Mouse (Mus musculus) megakaryocyte, embryonic 14.5 days (primary cell): ENCODE results near the gene Rnls. TPM values are rescaled to one million over a fixed set of nuclear protein-coding genes. Genes with fewer than 3 reads are reported as not detected.
"Not testable (repeated sequence)": the region's sequence is repeated elsewhere in the genome, so short reads cannot be mapped to it uniquely, and the experiment has no call there.

Source experiments
- H3K27me3 ChIP-seq: replicated peaks from 2 replicates; pipeline ENCODE3; 2012; ENCODE audit warnings: inconsistent platforms
- H3K36me3 ChIP-seq: replicated peaks from 2 replicates; pipeline ENCODE3; 2012; ENCODE audit warnings: low read length, inconsistent platforms, mixed read lengths
- H3K4me1 ChIP-seq: 2 replicates; pipeline ENCODE4 v1.6.1; 2012; ENCODE audit warnings: inconsistent platforms
- H3K4me3 ChIP-seq: replicated peaks from 2 replicates; pipeline ENCODE3; 2012; ENCODE audit warnings: moderate library complexity, mild to moderate bottlenecking, inconsistent platforms
- H3K9me3 ChIP-seq: 2 replicates; pipeline ENCODE4 v1.6.1; 2012; ENCODE audit warnings: inconsistent platforms
- FLI1 ChIP-seq: IDR thresholded peaks from 2 replicates; pipeline ENCODE4 v1.6.1; 2012; ENCODE audit warnings: low read length, inconsistent platforms, mixed read lengths
- GATA1 ChIP-seq: IDR thresholded peaks from 3 replicates; pipeline ENCODE4 v1.6.1; 2012; ENCODE audit warnings: mixed read lengths, low read length, inconsistent platforms, borderline replicate concordance
- polyA plus RNA-seq: library from polyadenylated mRNA; stranded (reverse); fragments of >175 nt; gene quantifications from 2 replicates; pipeline ENCODE4 v1.2.3, GENCODE M21; 2012; ENCODE audit warnings: low replicate concordance; ENCODE audit not compliant: insufficient read depth

The Rnls gene
- 0.29 TPM in 1 of 2 replicates, not detected in the other for polyA plus RNA-seq

DNA sequence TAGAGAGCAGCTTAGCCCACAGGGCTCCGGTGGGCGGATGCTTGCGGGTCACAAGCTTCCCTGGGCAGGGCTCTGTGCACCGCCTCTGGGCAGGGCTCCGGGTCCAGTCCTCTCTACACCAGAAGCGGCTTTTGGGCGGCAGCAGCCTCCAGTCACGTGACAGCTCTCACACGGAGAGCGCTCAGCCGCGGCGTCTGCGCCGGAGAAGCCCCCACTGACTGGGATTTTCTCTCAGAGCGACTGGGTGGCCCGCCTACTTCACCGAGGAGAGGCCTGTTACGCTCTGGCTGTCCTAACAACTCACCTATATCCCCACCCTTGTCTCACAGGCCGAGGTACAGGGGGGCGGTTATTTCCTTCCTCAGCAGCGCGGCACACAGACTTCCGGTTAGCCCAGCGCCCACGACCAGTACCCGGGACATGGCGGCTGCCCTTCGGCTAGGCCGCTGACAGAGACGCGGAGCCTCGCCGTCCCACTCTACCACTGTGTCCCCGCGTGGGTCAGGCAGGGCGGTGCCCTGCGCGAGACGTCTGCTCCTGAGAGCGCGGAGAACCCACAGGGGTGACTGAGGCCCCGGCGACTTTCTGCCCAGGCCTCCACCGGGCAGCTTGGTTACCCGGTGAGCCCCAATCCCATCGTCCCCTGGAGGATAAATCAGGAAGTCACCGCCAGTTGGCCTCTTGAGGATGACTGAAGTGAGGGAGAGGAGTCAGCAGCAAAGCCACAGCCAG, at the start of gene Rnls:
Gene Rnls, minus strand, starts transcription at position 645 of the 732 bp plus-strand sequence.
- H3K36me3 ChIP-seq, result no peaks in the 10 kb centered on the region
- peaks cover 7% of the 10 kb centered on the region for H3K4me1 ChIP-seq
- TF ChIP-seq GATA1, result no peak
- no peak for TF ChIP-seq FLI1
- no peaks in the 10 kb centered on the region for H3K27me3 ChIP-seq
- peak within 1 kb of the TSS; percentile 89 for H3K4me3 ChIP-seq
- H3K9me3 ChIP-seq, result no peaks in the 10 kb centered on the region

- no peaks in the 10 kb centered on the region for H3K36me3 ChIP-seq
- H3K4me3 ChIP-seq, result no peak overlapping the region
- no peaks in the 10 kb centered on the region for H3K27me3 ChIP-seq
- H3K4me1 ChIP-seq, result no peaks in the 10 kb centered on the region
- no peak for TF ChIP-seq FLI1
- no peak for TF ChIP-seq GATA1
- no peaks in the 10 kb centered on the region for H3K9me3 ChIP-seq
Observed at GRCm38 (mm10) chr19:33429457-33429856, 37.4 kb upstream of the Rnls start.

- not testable (repeated sequence) for H3K4me3 ChIP-seq, H3K4me1 ChIP-seq, H3K9me3 ChIP-seq, H3K27me3 ChIP-seq, H3K36me3 ChIP-seq
Observed at GRCm38 (mm10) chr19:33419368-33419767, 27.3 kb upstream of the Rnls start.

- Histone ChIP-seq H3K4me3 (no peak overlapping the region), H3K36me3 (no peaks in the 10 kb centered on the region), H3K27me3 (peaks cover 1% of the 10 kb centered on the region), H3K9me3 (no peaks in the 10 kb centered on the region), H3K4me1 (no peaks in the 10 kb centered on the region)
- TF ChIP-seq GATA1, result no peak
- TF ChIP-seq FLI1, result no peak
Observed at GRCm38 (mm10) chr19:33380825-33381224, 11.3 kb downstream of the Rnls start.

- TF ChIP-seq FLI1 (no peak), GATA1 (no peak)
- Histone ChIP-seq H3K4me1 (no peaks in the 10 kb centered on the region), H3K27me3 (peaks cover 2% of the 10 kb centered on the region), H3K9me3 (no peaks in the 10 kb centered on the region), H3K4me3 (no peak overlapping the region), H3K36me3 (no peaks in the 10 kb centered on the region)
Observed at GRCm38 (mm10) chr19:33380386-33380785, 11.7 kb downstream of the Rnls start.

GRCm38 (mm10) chr19:33368808-33369207, 23.3 kb downstream of the Rnls start:
- no peak overlapping the region for H3K4me3 ChIP-seq
- no peaks in the 10 kb centered on the region for H3K4me1 ChIP-seq
- H3K9me3 ChIP-seq, result no peaks in the 10 kb centered on the region
- TF ChIP-seq FLI1 (no peak), GATA1 (no peak)
- H3K36me3 ChIP-seq, result no peaks in the 10 kb centered on the region
- peaks cover 7% of the 10 kb centered on the region for H3K27me3 ChIP-seq

DNA sequence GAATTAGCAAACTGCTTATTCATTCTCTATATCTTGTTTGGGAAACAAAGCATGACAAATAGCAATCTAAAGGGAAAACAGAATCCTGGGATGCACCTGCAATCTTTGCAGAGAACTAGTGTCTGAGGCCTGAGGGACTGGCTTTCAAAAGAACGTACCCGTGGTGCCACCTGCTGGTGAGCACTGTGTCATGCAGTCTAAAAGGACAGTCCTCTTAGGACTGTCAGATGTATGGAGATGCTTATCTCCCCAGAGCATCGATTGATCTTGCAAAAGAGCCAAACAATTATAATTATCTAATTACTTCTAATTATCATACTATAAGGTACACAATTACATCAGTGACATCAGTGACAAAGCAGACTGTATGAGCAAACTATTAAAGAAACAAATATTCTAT, 25.4 kb downstream of the Rnls start:
- Histone ChIP-seq H3K4me3 (no peak overlapping the region), H3K27me3 (peaks cover 7% of the 10 kb centered on the region), H3K4me1 (no peaks in the 10 kb centered on the region), H3K9me3 (no peaks in the 10 kb centered on the region), H3K36me3 (no peaks in the 10 kb centered on the region)
- no peak; the same call in 2 of the 3 replicates for TF ChIP-seq GATA1
- no peak for TF ChIP-seq FLI1

DNA sequence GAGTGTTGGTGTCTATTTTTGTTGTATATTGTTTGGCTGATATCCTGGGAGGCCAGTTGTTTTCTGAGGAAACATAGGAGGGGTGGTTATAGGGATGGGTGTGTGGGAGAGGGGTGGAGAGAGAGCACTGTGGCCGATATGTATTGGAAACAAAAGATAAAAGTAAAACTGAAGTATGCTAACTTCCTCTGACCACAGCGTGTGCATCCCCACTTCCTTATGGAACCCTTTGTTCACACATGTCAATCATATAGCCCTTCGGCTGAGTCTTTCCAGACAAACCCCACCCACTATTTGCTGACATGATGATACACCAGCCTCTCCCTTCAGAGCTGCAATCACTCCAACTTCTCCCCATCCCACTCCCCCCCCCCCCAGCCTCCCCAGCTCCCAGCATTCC, 35.1 kb downstream of the Rnls start:
- TF ChIP-seq GATA1 (no peak), FLI1 (no peak)
- H3K4me1 ChIP-seq, result peaks cover 14% of the 10 kb centered on the region
- H3K36me3 ChIP-seq, result no peaks in the 10 kb centered on the region
- H3K4me3 ChIP-seq, result no peak overlapping the region
- H3K27me3 ChIP-seq, result peaks cover 2% of the 10 kb centered on the region
- no peaks in the 10 kb centered on the region for H3K9me3 ChIP-seq

- H3K4me1 ChIP-seq, result no peaks in the 10 kb centered on the region
- no peaks in the 10 kb centered on the region for H3K27me3 ChIP-seq
- TF ChIP-seq FLI1 (no peak), GATA1 (no peak)
- H3K4me3 ChIP-seq, result no peak overlapping the region
- no peaks in the 10 kb centered on the region for H3K9me3 ChIP-seq
- H3K36me3 ChIP-seq, result no peaks in the 10 kb centered on the region
Observed at GRCm38 (mm10) chr19:33340119-33340518, 52.0 kb downstream of the Rnls start.

DNA sequence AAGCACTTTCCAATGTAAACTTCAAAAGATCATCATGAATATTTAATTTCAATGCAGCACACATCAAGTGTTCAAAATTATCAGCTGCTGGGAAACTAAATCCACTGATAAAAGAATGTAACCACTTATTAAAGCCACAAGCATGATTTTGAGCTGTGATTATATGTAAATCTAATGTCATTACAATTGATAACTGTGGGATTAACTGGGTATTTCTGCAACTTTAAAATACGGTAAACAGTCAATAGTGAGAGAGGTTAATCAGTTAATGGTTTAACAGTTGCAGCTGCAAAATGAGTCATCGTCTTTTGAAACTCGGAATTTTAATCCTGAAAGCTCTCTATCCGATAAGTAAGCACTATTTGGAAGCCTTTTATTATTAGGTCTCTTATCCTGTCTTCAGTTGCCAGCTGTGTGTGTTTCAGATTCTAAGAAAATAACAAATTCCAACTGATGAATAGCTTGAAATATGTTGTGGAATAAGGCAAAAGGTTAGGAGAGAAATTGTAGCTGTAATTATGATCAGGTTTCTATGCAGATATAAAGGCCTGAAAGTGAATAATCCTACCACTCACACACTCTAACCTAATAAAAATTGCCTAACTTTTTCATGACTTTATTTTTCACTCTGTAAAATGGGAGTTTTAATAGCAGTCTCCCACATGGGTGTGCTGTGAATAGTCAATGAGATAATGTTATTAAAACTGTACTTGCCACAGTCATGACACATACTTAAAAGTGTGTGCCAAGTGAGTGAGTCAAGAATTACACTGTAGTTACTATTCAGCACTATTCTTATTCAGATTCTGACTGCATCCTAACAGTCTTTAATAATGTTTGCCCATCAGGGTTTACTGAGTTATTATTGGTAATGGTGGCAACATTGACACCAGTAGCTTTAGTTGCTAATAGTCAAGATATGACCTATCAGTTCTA, 65.1 kb downstream of the Rnls start:
- TF ChIP-seq FLI1 (no peak), GATA1 (no peak)
- H3K4me1 ChIP-seq, result no peaks in the 10 kb centered on the region
- no peaks in the 10 kb centered on the region for H3K9me3 ChIP-seq
- H3K4me3 ChIP-seq, result no peak overlapping the region
- no peaks in the 10 kb centered on the region for H3K36me3 ChIP-seq
- H3K27me3 ChIP-seq, result no peaks in the 10 kb centered on the region
